8 mouse cellular contexts compared by ENCODE assay signal in genomic region chr4:129742232-129743009, GRCm38 (mm10). TPM values are rescaled to one million over a fixed set of nuclear protein-coding genes. Genes with fewer than 3 reads are reported as not detected.
A peak's percentile ranks its signal among the peaks of the same experiment; 100 is the strongest.
DNase-seq lines count a peak whose midpoint lies in the region; ATAC-seq lines count a peak whose summit lies in the region.

TSS of gene Khdrbs1 (minus strand) at chr4:129742303.

- H3K27me3 ChIP-seq in heart, embryonic 10.5 days (ENCODE audit: insufficient read depth, poor library complexity, severe bottlenecking): no peaks in the 10 kb centered on the region
- H3K27me3 ChIP-seq in kidney, embryonic 15.5 days: no peaks in the 10 kb centered on the region

- H3K4me1 ChIP-seq in heart, embryonic 10.5 days: peaks cover 19% of the 10 kb centered on the region
- H3K4me1 ChIP-seq in kidney, embryonic 15.5 days: peaks cover 29% of the 10 kb centered on the region

- H3K9ac ChIP-seq in kidney, embryonic 15.5 days: peak within 1 kb of the TSS; percentile 100

- peak within 1 kb of the TSS; percentile 66 for H3K4me2 ChIP-seq in kidney, embryonic 15.5 days

- peak; percentile 95 for ATAC-seq in erythroblast, adult 5-6 weeks (replicated peaks; ENCODE audit: low FRiP score, poor library complexity, severe bottlenecking)
- peak; percentile 95 for ATAC-seq in kidney, embryonic 15.5 days (replicated peaks; ENCODE audit: low FRiP score)
- peak; percentile 87 for ATAC-seq in monocyte, adult 5-6 weeks (replicated peaks; ENCODE audit: insufficient number of reproducible peaks, low FRiP score, low TSS enrichment, poor library complexity, severe bottlenecking)

- DNase-seq in B cell, adult 2 months: peak; percentile 95
- DNase-seq in brain, adult 2 months (ENCODE audit: low read depth, low spot score): peak; percentile 99
- DNase-seq in heart, embryonic 10.5 days (ENCODE audit: low spot score): peak; percentile 99
- peak; percentile 97 for DNase-seq in liver
- peak; percentile 96 to 98 for DNase-seq in spleen, postnatal 4 days (ENCODE audit: low spot score in 2 of 2)

- H3K36me3 ChIP-seq in heart, embryonic 10.5 days: peaks cover 4% of the 10 kb centered on the region
- no peaks in the 10 kb centered on the region for H3K36me3 ChIP-seq in kidney, embryonic 15.5 days

- no peaks in the 10 kb centered on the region for H3K9me3 ChIP-seq in heart, embryonic 10.5 days
- H3K9me3 ChIP-seq in kidney, embryonic 15.5 days (replicated peaks): no peaks in the 10 kb centered on the region

- H3K4me3 ChIP-seq in heart, embryonic 10.5 days: peak within 1 kb of the TSS; percentile 75
- H3K4me3 ChIP-seq in kidney, embryonic 15.5 days (replicated peaks): peak within 1 kb of the TSS; percentile 96

- under 1% methylated on average over 76 of the region's 76 CpGs for WGBS in heart, embryonic 10.5 days
- under 1% methylated on average over 76 of the region's 76 CpGs for WGBS in kidney, embryonic 15.5 days

- peak within 1 kb of the TSS; percentile 97 for H3K27ac ChIP-seq in heart, embryonic 10.5 days
- peak within 1 kb of the TSS; percentile 98 for H3K27ac ChIP-seq in kidney, embryonic 15.5 days

RNA-seq across cellular contexts. Expression of gene Khdrbs1, which starts in this region (rescaled TPM):
- total RNA-seq in erythroblast, adult 5-6 weeks (2015; ENCODE audit: low replicate concordance): 20.9 and 26.3 TPM in 2 replicates
- total RNA-seq in erythroblast, adult 5-6 weeks (2017; ENCODE audit: low replicate concordance): 20.2 and 24.3 TPM in 2 replicates
- 93.7 and 115 TPM in 2 replicates for polyA plus RNA-seq in heart, embryonic 10.5 days (2016; fragmentation: Nextera tagmentation; extraction: Ambion mirVana)
- 118 and 125 TPM in 2 replicates for polyA plus RNA-seq in kidney, embryonic 15.5 days (2015; fragmentation: Nextera tagmentation; extraction: Ambion mirVana)
- 89.2 to 110 TPM (median 89.5 TPM) in 3 replicates for total RNA-seq in monocyte, adult 5-6 weeks (2017)

Comparison
In these comparisons a context has a peak if more than half of its experiments do, and no peak if none do; other contexts are left out.
1. Peak in every context shown above with its lines: DNase-seq, ATAC-seq, H3K4me3 ChIP-seq and H3K27ac ChIP-seq.